Mouse (Mus musculus): ENCODE measurements at regions not wholly inside any gene's neighbourhood (a gene's known extent, or its start where the extent isn't known, plus 50 kb on each side); places are given as distances from the start of the nearest gene placed in this dataset.
"Not testable (repeated sequence)": the region's sequence is repeated elsewhere in the genome, so short reads cannot be mapped to it uniquely, and the experiment has no call there.

GRCm38 (mm10) chr1:95397188-95397587 is 83.8 kb downstream of the Fam174a start:
- peak; percentile 45 for TF ChIP-seq CTCF (IDR thresholded peaks at IDR 0.05)
- intact Hi-C loops (cut with DNase I), result loop anchor here (5.0 kb wide), 1 partner anchor 365 kb away; no protein-coding TSS in a partner anchor
- DNase-seq, result no peak
- H3K4me3 ChIP-seq, result no peak overlapping the region
- no peak overlapping the region for H3K27ac ChIP-seq

- TF ChIP-seq CTCF (IDR thresholded peaks at IDR 0.05), result no peak
- H3K27ac ChIP-seq, result no peak overlapping the region
- intact Hi-C loops (cut with DNase I), result loop anchor here (5.0 kb wide), 1 partner anchor 363 kb away; no protein-coding TSS in a partner anchor
- no peak for DNase-seq
- no peak overlapping the region for H3K4me3 ChIP-seq
Observed at GRCm38 (mm10) chr1:95399764-95400163, 86.3 kb downstream of the Fam174a start.

GRCm38 (mm10) chr1:95422253-95422652 is 108.8 kb downstream of the Fam174a start:
- Histone ChIP-seq H3K4me3 (no peak overlapping the region), H3K27ac (no peak overlapping the region)
- no peak for DNase-seq
- TF ChIP-seq CTCF (IDR thresholded peaks at IDR 0.05), result no peak
- intact Hi-C loops (cut with DNase I), result loop anchor here (10.0 kb wide), 1 partner anchor 117 kb away; no protein-coding TSS in a partner anchor

- no peak for DNase-seq
- intact Hi-C loops (cut with DNase I), result loop anchor here (10.0 kb wide), 1 partner anchor 121 kb away; no protein-coding TSS in a partner anchor
- H3K27ac ChIP-seq, result no peak overlapping the region
Observed at GRCm38 (mm10) chr1:95425420-95425819, 112.0 kb downstream of the Fam174a start.

GRCm38 (mm10) chr1:95437155-95437554 is 123.7 kb downstream of the Fam174a start:
- TF ChIP-seq CTCF (IDR thresholded peaks at IDR 0.05), result no peak
- H3K27ac ChIP-seq, result no peak overlapping the region
- intact Hi-C loops (cut with DNase I), result no loop called here
- no peak overlapping the region for H3K4me3 ChIP-seq
- DNase-seq, result no peak

More at GRCm38 (mm10) chr1:95425420-95425819, 112.0 kb downstream of the Fam174a start:
- H3K4me3 ChIP-seq, result no peak overlapping the region
- no peak for TF ChIP-seq CTCF (IDR thresholded peaks at IDR 0.05)

- no peak for DNase-seq
- TF ChIP-seq CTCF (IDR thresholded peaks at IDR 0.05), result no peak
- Histone ChIP-seq H3K27ac (no peak overlapping the region), H3K4me3 (no peak overlapping the region)
- intact Hi-C loops (cut with DNase I), result no loop called here
Observed at GRCm38 (mm10) chr1:95445541-95445940, 132.1 kb downstream of the Fam174a start.

GRCm38 (mm10) chr1:95448962-95449558 is 135.6 kb downstream of the Fam174a start:
- Histone ChIP-seq H3K27ac (no peak overlapping the region), H3K4me3 (no peak overlapping the region)
- no peak for DNase-seq
- intact Hi-C loops (cut with DNase I), result no loop called here
- no peak for TF ChIP-seq CTCF (IDR thresholded peaks at IDR 0.05)

GRCm38 (mm10) chr1:95450920-95451332 is 137.5 kb downstream of the Fam174a start:
- Histone ChIP-seq H3K4me3 (no peak overlapping the region), H3K27ac (peak overlapping the region; percentile 59)
- no peak for DNase-seq
- no peak for TF ChIP-seq CTCF (IDR thresholded peaks at IDR 0.05)
- intact Hi-C loops (cut with DNase I), result loop anchor here (5.0 kb wide), 1 partner anchor 216 kb away; the partner anchor contains the start of gene St8sia4

GRCm38 (mm10) chr1:95451755-95452154 is 138.3 kb downstream of the Fam174a start:
- H3K27ac ChIP-seq, result peak overlapping the region; percentile 57
- peak; percentile 63 for DNase-seq
- H3K4me3 ChIP-seq, result not testable (repeated sequence)
- intact Hi-C loops (cut with DNase I), result loop anchor here (5.0 kb wide), 1 partner anchor 216 kb away; the partner anchor contains the start of gene St8sia4

GRCm38 (mm10) chr1:95454246-95454645 is 140.8 kb downstream of the Fam174a start:
- TF ChIP-seq CTCF (IDR thresholded peaks at IDR 0.05), result no peak
- intact Hi-C loops (cut with DNase I), result loop anchor here (5.0 kb wide), 1 partner anchor 213 kb away; the partner anchor contains the start of gene St8sia4
- no peak for DNase-seq
- H3K27ac ChIP-seq, result peak overlapping the region; percentile 63
- no peak overlapping the region for H3K4me3 ChIP-seq

- no peak for DNase-seq
- Histone ChIP-seq H3K4me3 (no peak overlapping the region), H3K27ac (no peak overlapping the region)
- TF ChIP-seq CTCF (IDR thresholded peaks at IDR 0.05), result no peak
- intact Hi-C loops (cut with DNase I), result no loop called here
Observed at GRCm38 (mm10) chr1:95459355-95459754, 145.9 kb downstream of the Fam174a start.

GRCm38 (mm10) chr1:95468095-95468494 is 154.7 kb downstream of the Fam174a start:
- no peak for DNase-seq
- no peak for TF ChIP-seq CTCF (IDR thresholded peaks at IDR 0.05)
- intact Hi-C loops (cut with DNase I), result no loop called here
- Histone ChIP-seq H3K27ac (no peak overlapping the region), H3K4me3 (no peak overlapping the region)

- intact Hi-C loops (cut with DNase I), result no loop called here
- TF ChIP-seq CTCF (IDR thresholded peaks at IDR 0.05), result no peak
- no peak overlapping the region for H3K4me3 ChIP-seq
- DNase-seq, result no peak
- H3K27ac ChIP-seq, result no peak overlapping the region
Observed at GRCm38 (mm10) chr1:95468772-95469171, 155.3 kb downstream of the Fam174a start.

- H3K4me3 ChIP-seq, result no peak overlapping the region
- TF ChIP-seq CTCF (IDR thresholded peaks at IDR 0.05), result no peak
- intact Hi-C loops (cut with DNase I), result no loop called here
- H3K27ac ChIP-seq, result no peak overlapping the region
- no peak for DNase-seq
Observed at GRCm38 (mm10) chr1:95470491-95470890, 157.1 kb downstream of the Fam174a start.

All from gastrocnemius, adult 2 months (tissue).